Mouse (Mus musculus): ENCODE measurements around the gene Vps16. TPM values are rescaled to one million over a fixed set of nuclear protein-coding genes. Genes with fewer than 3 reads are reported as not detected.

Gene Vps16
- polyA plus RNA-seq, 1 experiment from 2014 or later, result 99.3 TPM

- DNase-seq (ENCODE audit: low spot score) (no peak), ATAC-seq (no peak)
- 0 out of 2 replicates have a peak, but pooled peaks cover 4% of the 10 kb centered on the region for H3K4me1 ChIP-seq (ENCODE audit: control insufficient read depth, insufficient read depth, low read length)
- H3K9me3 ChIP-seq (replicated peaks; ENCODE audit: control insufficient read depth, low read length), result no peaks in the 10 kb centered on the region
- no peak overlapping the region for H3K9ac ChIP-seq (ENCODE audit: low read length)
- H3K36me3 ChIP-seq (ENCODE audit: control insufficient read depth, insufficient read depth, low read length), result no peaks in the 10 kb centered on the region
- no peak overlapping the region for H3K4me2 ChIP-seq (ENCODE audit: low read length)
- WGBS, result 84% methylated on average over 3 of the region's 3 CpGs
- no peaks in the 10 kb centered on the region for H3K27me3 ChIP-seq (replicated peaks; ENCODE audit: control insufficient read depth, insufficient read depth, low read length)
- no peak overlapping the region for H3K4me3 ChIP-seq (ENCODE audit: low read depth, low read length)
- no peak overlapping the region for H3K27ac ChIP-seq (ENCODE audit: low read depth, low read length)
Observed at GRCm38 (mm10) chr2:130412775-130413174, 11.4 kb upstream of the Vps16 start.

- H3K4me3 ChIP-seq (ENCODE audit: low read depth, low read length), result no peak overlapping the region
- 81% methylated on average over 6 of the region's 6 CpGs for WGBS
- H3K9me3 ChIP-seq (replicated peaks; ENCODE audit: control insufficient read depth, low read length), result no peaks in the 10 kb centered on the region
- peaks cover 4% of the 10 kb centered on the region; the same call in 1 of the 2 replicates for H3K36me3 ChIP-seq (ENCODE audit: control insufficient read depth, insufficient read depth, low read length)
- H3K4me1 ChIP-seq (ENCODE audit: control insufficient read depth, insufficient read depth, low read length), result no peaks in the 10 kb centered on the region
- H3K27ac ChIP-seq (ENCODE audit: low read depth, low read length), result no peak overlapping the region
- no peak overlapping the region for H3K9ac ChIP-seq (ENCODE audit: low read length)
- no peak overlapping the region for H3K4me2 ChIP-seq (ENCODE audit: low read length)
- H3K27me3 ChIP-seq (replicated peaks; ENCODE audit: control insufficient read depth, insufficient read depth, low read length), result no peaks in the 10 kb centered on the region
- peak; percentile 4 for DNase-seq (ENCODE audit: low spot score)
- no peak for ATAC-seq
Observed at GRCm38 (mm10) chr2:130414094-130414856, 9.9 kb upstream of the Vps16 start.

- ATAC-seq (no peak), DNase-seq (ENCODE audit: low spot score) (no peak)
- no peak overlapping the region for H3K4me2 ChIP-seq (ENCODE audit: low read length)
- no peak overlapping the region for H3K9ac ChIP-seq (ENCODE audit: low read length)
- H3K4me1 ChIP-seq (ENCODE audit: control insufficient read depth, insufficient read depth, low read length), result peaks cover 10% of the 10 kb centered on the region
- 96% methylated on average over 26 of the region's 26 CpGs for WGBS
- H3K27me3 ChIP-seq (replicated peaks; ENCODE audit: control insufficient read depth, insufficient read depth, low read length), result no peaks in the 10 kb centered on the region
- H3K36me3 ChIP-seq (ENCODE audit: control insufficient read depth, insufficient read depth, low read length), result peaks cover 6% of the 10 kb centered on the region; the same call in 1 of the 2 replicates
- H3K4me3 ChIP-seq (ENCODE audit: low read depth, low read length), result no peak overlapping the region
- no peak overlapping the region for H3K27ac ChIP-seq (ENCODE audit: low read depth, low read length)
- no peaks in the 10 kb centered on the region for H3K9me3 ChIP-seq (replicated peaks; ENCODE audit: control insufficient read depth, low read length)
Observed at GRCm38 (mm10) chr2:130421781-130422620, 2.1 kb upstream of the Vps16 start.

- no peaks in the 10 kb centered on the region for H3K9me3 ChIP-seq (replicated peaks; ENCODE audit: control insufficient read depth, low read length)
- H3K4me3 ChIP-seq (ENCODE audit: low read depth, low read length), result peak overlapping the region; percentile 76
- DNase-seq (ENCODE audit: low spot score) (peak; percentile 84), ATAC-seq (peak; percentile 76)
- 19% methylated on average over 49 of the region's 49 CpGs for WGBS
- peak overlapping the region; percentile 90 for H3K4me2 ChIP-seq (ENCODE audit: low read length)
- no peaks in the 10 kb centered on the region for H3K27me3 ChIP-seq (replicated peaks; ENCODE audit: control insufficient read depth, insufficient read depth, low read length)
- H3K9ac ChIP-seq (ENCODE audit: low read length), result peak overlapping the region; percentile 86
- peaks cover 10% of the 10 kb centered on the region for H3K4me1 ChIP-seq (ENCODE audit: control insufficient read depth, insufficient read depth, low read length)
- peaks cover 6% of the 10 kb centered on the region; the same call in 1 of the 2 replicates for H3K36me3 ChIP-seq (ENCODE audit: control insufficient read depth, insufficient read depth, low read length)
- peak overlapping the region; percentile 89 for H3K27ac ChIP-seq (ENCODE audit: low read depth, low read length)
Observed at GRCm38 (mm10) chr2:130423397-130424125, 578 bp upstream of the Vps16 start.

- Histone ChIP-seq H3K4me2 (ENCODE audit: low read length) (peak overlapping the region; percentile 90), H3K4me1 (ENCODE audit: control insufficient read depth, insufficient read depth, low read length) (peaks cover 10% of the 10 kb centered on the region), H3K27me3 (replicated peaks; ENCODE audit: control insufficient read depth, insufficient read depth, low read length) (no peaks in the 10 kb centered on the region), H3K27ac (ENCODE audit: low read depth, low read length) (0 out of 2 replicates have a peak overlapping the region, but pooled peaks have one; percentile 89), H3K9ac (ENCODE audit: low read length) (peak overlapping the region; percentile 86), H3K9me3 (replicated peaks; ENCODE audit: control insufficient read depth, low read length) (no peaks in the 10 kb centered on the region), H3K36me3 (ENCODE audit: control insufficient read depth, insufficient read depth, low read length) (no peaks in the 10 kb centered on the region), H3K4me3 (ENCODE audit: low read depth, low read length) (peak overlapping the region; percentile 76)
- ATAC-seq, result no peak
- peak; percentile 47 for DNase-seq (ENCODE audit: low spot score)
- WGBS, result 35% methylated on average over 5 of the region's 5 CpGs
Observed at GRCm38 (mm10) chr2:130425112-130425511, 973 bp downstream of the Vps16 start.

- H3K9ac ChIP-seq (ENCODE audit: low read length), result no peak overlapping the region
- DNase-seq (ENCODE audit: low spot score), result no peak
- H3K4me2 ChIP-seq (ENCODE audit: low read length), result no peak overlapping the region
- 51% methylated on average over 2 of the region's 2 CpGs for WGBS
- H3K27me3 ChIP-seq (replicated peaks; ENCODE audit: control insufficient read depth, insufficient read depth, low read length), result no peaks in the 10 kb centered on the region
- no peaks in the 10 kb centered on the region for H3K9me3 ChIP-seq (replicated peaks; ENCODE audit: control insufficient read depth, low read length)
- no peak overlapping the region for H3K4me3 ChIP-seq (ENCODE audit: low read depth, low read length)
- ATAC-seq, result no peak
- no peak overlapping the region for H3K27ac ChIP-seq (ENCODE audit: low read depth, low read length)
- H3K36me3 ChIP-seq (ENCODE audit: control insufficient read depth, insufficient read depth, low read length), result 0 out of 2 replicates have a peak, but pooled peaks cover 2% of the 10 kb centered on the region
- peaks cover 5% of the 10 kb centered on the region for H3K4me1 ChIP-seq (ENCODE audit: control insufficient read depth, insufficient read depth, low read length)
Observed at GRCm38 (mm10) chr2:130429851-130430250, 5.7 kb downstream of the Vps16 start.

GRCm38 (mm10) chr2:130430484-130430883 lies 6.3 kb downstream of the Vps16 start:
- Histone ChIP-seq H3K27ac (ENCODE audit: low read depth, low read length) (no peak overlapping the region), H3K9me3 (replicated peaks; ENCODE audit: control insufficient read depth, low read length) (no peaks in the 10 kb centered on the region), H3K4me3 (ENCODE audit: low read depth, low read length) (no peak overlapping the region), H3K27me3 (replicated peaks; ENCODE audit: control insufficient read depth, insufficient read depth, low read length) (no peaks in the 10 kb centered on the region), H3K4me2 (ENCODE audit: low read length) (no peak overlapping the region), H3K9ac (ENCODE audit: low read length) (no peak overlapping the region), H3K36me3 (ENCODE audit: control insufficient read depth, insufficient read depth, low read length) (0 out of 2 replicates have a peak, but pooled peaks cover 2% of the 10 kb centered on the region), H3K4me1 (ENCODE audit: control insufficient read depth, insufficient read depth, low read length) (no peaks in the 10 kb centered on the region; the same call in 1 of the 2 replicates)
- ATAC-seq (no peak), DNase-seq (ENCODE audit: low spot score) (no peak)
- WGBS, result 85% methylated on average over 3 of the region's 3 CpGs

- 81% methylated on average over 3 of the region's 3 CpGs for WGBS
- Histone ChIP-seq H3K4me1 (ENCODE audit: control insufficient read depth, insufficient read depth, low read length) (no peaks in the 10 kb centered on the region), H3K27me3 (replicated peaks; ENCODE audit: control insufficient read depth, insufficient read depth, low read length) (no peaks in the 10 kb centered on the region), H3K4me3 (ENCODE audit: low read depth, low read length) (no peak overlapping the region), H3K9ac (ENCODE audit: low read length) (no peak overlapping the region), H3K9me3 (replicated peaks; ENCODE audit: control insufficient read depth, low read length) (no peaks in the 10 kb centered on the region), H3K4me2 (ENCODE audit: low read length) (no peak overlapping the region), H3K36me3 (ENCODE audit: control insufficient read depth, insufficient read depth, low read length) (0 out of 2 replicates have a peak, but pooled peaks cover 2% of the 10 kb centered on the region), H3K27ac (ENCODE audit: low read depth, low read length) (no peak overlapping the region)
- DNase-seq (ENCODE audit: low spot score) (peak; percentile 5), ATAC-seq (no peak)
Observed at GRCm38 (mm10) chr2:130432157-130432556, 8.0 kb downstream of the Vps16 start.

Measured in forebrain, embryonic 14.5 days (tissue).